In the genomic region with DNA sequence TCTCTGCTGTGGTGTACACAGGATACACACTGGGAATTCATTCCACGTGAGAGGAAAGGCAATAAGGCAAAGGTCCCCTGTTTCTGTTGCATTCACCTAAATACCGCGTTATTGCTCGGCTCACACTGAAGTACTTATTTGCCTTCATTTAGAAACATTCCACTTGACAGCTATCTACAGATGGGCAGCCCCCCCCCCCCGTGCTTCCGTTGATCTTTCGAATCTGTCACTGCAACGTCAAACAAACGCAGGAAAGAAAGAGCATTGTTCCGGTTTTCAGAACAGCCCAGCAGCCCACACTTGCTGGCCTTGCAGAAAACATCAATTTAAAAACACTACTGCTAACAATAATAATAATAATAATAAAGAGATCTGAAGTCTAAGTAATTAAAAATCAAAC, we compare ENCODE assay signal across 9 mouse cellular contexts. TPM values are rescaled to one million over a fixed set of nuclear protein-coding genes. Genes with fewer than 3 reads are reported as not detected.
DNase-seq lines count a peak whose midpoint lies in the region; ATAC-seq and TF ChIP-seq lines count a peak whose summit lies in the region.
"Had no signal": no experiment of that assay in that cellular context is flagged by ENCODE, and none has a peak within 500 bp of the region (broad histone marks: within the 10 kb centered on the region; RNA-seq: fewer than 3 reads in every experiment).

No protein-coding gene starts in this region.

- no peak for ATAC-seq in lung, embryonic 14.5 days (ENCODE audit: insufficient read depth)
- no peak for ATAC-seq in limb, embryonic 13.5 days (ENCODE audit: low FRiP score, low read depth)
- no peak for ATAC-seq in neural tube, embryonic 12.5 days (ENCODE audit: low FRiP score, low read depth)
- no peak for ATAC-seq in erythroid progenitor cell, adult 5-6 weeks (replicated peaks; ENCODE audit: low FRiP score, poor library complexity, severe bottlenecking)

- peak overlapping the region; percentile 1; the same call in 1 of the 2 replicates for H3K4me3 ChIP-seq in lung, embryonic 14.5 days (ENCODE audit: low read depth, low read length)
- 0 out of 2 replicates have a peak overlapping the region, but pooled peaks have one; percentile 1 for H3K4me3 ChIP-seq in embryonic fibroblast, embryonic 13.5 days (ENCODE audit: insufficient read depth, low read length)
- H3K4me3 ChIP-seq in limb, embryonic 13.5 days, result peak overlapping the region; percentile 84
- 0 out of 2 replicates have a peak overlapping the region, but pooled peaks have one; percentile 11 for H3K4me3 ChIP-seq in neural tube, embryonic 12.5 days
- H3K4me3 ChIP-seq: myocyte had no signal

- TF ChIP-seq POLR2A in embryonic fibroblast, embryonic 13.5 days (IDR thresholded peaks at IDR 0.05; ENCODE audit: low read depth, low read length), result no peak

- no peaks in the 10 kb centered on the region for H3K9me3 ChIP-seq in lung, embryonic 14.5 days (ENCODE audit: low read depth, low read length)
- H3K9me3 ChIP-seq in limb, embryonic 13.5 days, result no peaks in the 10 kb centered on the region
- H3K9me3 ChIP-seq in neural tube, embryonic 12.5 days, result no peaks in the 10 kb centered on the region

- H3K4me2 ChIP-seq in lung, embryonic 14.5 days, result peak overlapping the region; percentile 37
- peak overlapping the region; percentile 57 for H3K4me2 ChIP-seq in limb, embryonic 13.5 days (replicated peaks)
- peak overlapping the region; percentile 43 for H3K4me2 ChIP-seq in neural tube, embryonic 12.5 days (replicated peaks)

- H3K4me1 ChIP-seq in lung, embryonic 14.5 days (ENCODE audit: insufficient read depth), result peaks cover 6% of the 10 kb centered on the region; the same call in 1 of the 2 replicates
- H3K4me1 ChIP-seq in embryonic fibroblast, embryonic 13.5 days (ENCODE audit: control insufficient read depth, insufficient read depth, low read length), result no peaks in the 10 kb centered on the region; the same call in 1 of the 2 replicates
- peaks cover 13% of the 10 kb centered on the region; the same call in 1 of the 2 replicates for H3K4me1 ChIP-seq in limb, embryonic 13.5 days
- H3K4me1 ChIP-seq in neural tube, embryonic 12.5 days, result peaks cover 13% of the 10 kb centered on the region

- H3K9ac ChIP-seq in lung, embryonic 14.5 days, result no peak overlapping the region
- H3K9ac ChIP-seq in limb, embryonic 13.5 days, result 0 out of 2 replicates have a peak overlapping the region, but pooled peaks have one; percentile 27
- H3K9ac ChIP-seq in neural tube, embryonic 12.5 days, result no peak overlapping the region

- DNase-seq in lung, embryonic 14.5 days, result peak; percentile 30
- no peak for DNase-seq in lung, postnatal 14 days
- DNase-seq in right cerebral cortex, postnatal 14 days, result no peak
- DNase-seq in gastrocnemius, postnatal 25 days, result no peak

- H3K36me3 ChIP-seq in lung, embryonic 14.5 days (ENCODE audit: insufficient read depth), result no peaks in the 10 kb centered on the region
- no peaks in the 10 kb centered on the region; the same call in 1 of the 2 replicates for H3K36me3 ChIP-seq in limb, embryonic 13.5 days
- H3K36me3 ChIP-seq in neural tube, embryonic 12.5 days, result no peaks in the 10 kb centered on the region

- no peak for TF ChIP-seq CTCF in lung, embryonic 14.5 days (IDR thresholded peaks at IDR 0.05; ENCODE audit: low read depth)
- TF ChIP-seq CTCF in embryonic fibroblast, embryonic 13.5 days (IDR thresholded peaks at IDR 0.05; ENCODE audit: borderline replicate concordance, insufficient read depth, low read length), result no peak

- H3K27me3 ChIP-seq in lung, embryonic 14.5 days (ENCODE audit: insufficient read depth, low read length), result peaks cover 6% of the 10 kb centered on the region; the same call in 1 of the 2 replicates
- peaks cover 4% of the 10 kb centered on the region; the same call in 1 of the 2 replicates for H3K27me3 ChIP-seq in limb, embryonic 13.5 days
- H3K27me3 ChIP-seq in neural tube, embryonic 12.5 days (replicated peaks), result peaks cover 9% of the 10 kb centered on the region; the same call in 1 of the 2 replicates

- no peak overlapping the region for H3K27ac ChIP-seq in lung, embryonic 14.5 days (ENCODE audit: low read depth)
- H3K27ac ChIP-seq in embryonic fibroblast, embryonic 13.5 days (ENCODE audit: insufficient read depth, low read length), result no peak overlapping the region
- H3K27ac ChIP-seq in limb, embryonic 13.5 days, result no peak overlapping the region
- no peak overlapping the region for H3K27ac ChIP-seq in neural tube, embryonic 12.5 days

- 8% methylated on average over 10 of the region's 10 CpGs for WGBS in lung, embryonic 14.5 days
- 34% methylated on average over 10 of the region's 10 CpGs for WGBS in limb, embryonic 13.5 days
- WGBS in neural tube, embryonic 12.5 days, result 38% methylated on average over 10 of the region's 10 CpGs

RNA-seq across cellular contexts. Expression of a gene that starts 2.6 kb away (rescaled TPM):
- 8.9 and 10.9 TPM in 2 replicates for polyA plus RNA-seq in lung, embryonic 14.5 days (2014; fragmentation: Nextera tagmentation; extraction: Ambion mirVana)
- 19.0 and 38.8 TPM in 2 replicates for polyA plus RNA-seq in embryonic fibroblast, embryonic 13.5 days (2011; ENCODE audit: insufficient read length, low read depth, missing spikeins)
- 41.4 and 45.1 TPM in 2 replicates for polyA plus RNA-seq in limb, embryonic 13.5 days (2015; fragmentation: Nextera tagmentation; extraction: Ambion mirVana)
- 10.6 and 13.0 TPM in 2 replicates for polyA plus RNA-seq in neural tube, embryonic 12.5 days (2016; fragmentation: Nextera tagmentation; extraction: Ambion mirVana)
- 62.3 and 67.9 TPM in 2 replicates for total RNA-seq in erythroid progenitor cell, adult 5-6 weeks (2015; ENCODE audit: low replicate concordance)
- 19.2 and 20.5 TPM in 2 replicates for total RNA-seq in erythroid progenitor cell, adult 5-6 weeks (2017; ENCODE audit: low replicate concordance)
- 10 to 100 TPM in 1 of 2 experiments, 1 to 10 TPM in 1; 7.6 to 11.4 TPM for total RNA-seq in gastrocnemius, postnatal 25 days (2021)
- polyA plus RNA-seq: myocyte had no signal

Comparison
In these comparisons a context has a peak if more than half of its experiments do, and no peak if none do; other contexts are left out.
1. H3K4me3 ChIP-seq: peak in every context shown above with its lines; median percentile 84 in limb, embryonic 13.5 days; 11 in neural tube, embryonic 12.5 days; 1 in lung, embryonic 14.5 days; 1 in embryonic fibroblast, embryonic 13.5 days.